In the genomic region with DNA sequence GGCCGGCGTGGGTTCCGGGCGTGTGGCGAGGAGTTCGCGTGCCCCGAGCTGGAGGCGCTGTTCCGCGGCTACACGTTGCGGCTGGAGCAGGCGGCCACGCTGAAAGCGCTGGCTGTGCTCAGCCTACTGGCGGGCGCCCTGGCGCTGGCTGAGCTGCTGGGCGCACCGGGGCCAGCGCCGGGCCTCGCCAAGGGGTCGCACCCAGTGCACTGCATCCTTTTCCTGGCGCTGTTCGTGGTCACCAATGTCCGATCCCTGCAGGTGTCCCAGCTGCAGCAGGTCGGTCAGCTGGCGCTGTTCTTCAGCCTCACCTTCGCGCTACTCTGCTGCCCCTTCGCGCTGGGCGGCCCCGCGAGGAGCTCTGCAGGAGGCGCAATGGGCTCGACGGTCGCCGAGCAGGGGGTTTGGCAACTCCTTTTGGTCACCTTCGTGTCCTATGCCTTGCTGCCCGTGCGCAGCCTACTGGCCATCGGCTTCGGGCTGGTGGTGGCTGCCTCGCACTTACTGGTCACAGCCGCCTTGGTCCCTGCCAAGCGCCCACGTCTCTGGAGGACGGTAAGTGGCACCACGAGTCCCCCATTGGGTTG, we compare ENCODE assay signal across 8 mouse cellular contexts. TPM values are rescaled to one million over a fixed set of nuclear protein-coding genes. Genes with fewer than 3 reads are reported as not detected.
DNase-seq lines count a peak whose midpoint lies in the region; ATAC-seq and TF ChIP-seq lines count a peak whose summit lies in the region.

No protein-coding gene starts in this region.

- H3K9me3 ChIP-seq in embryonic facial prominence, embryonic 14.5 days (ENCODE audit: control insufficient read depth, low read length), result no peaks in the 10 kb centered on the region
- H3K9me3 ChIP-seq in hindbrain, postnatal 0 days (ENCODE audit: low read length), result no peaks in the 10 kb centered on the region
- no peaks in the 10 kb centered on the region for H3K9me3 ChIP-seq in liver, embryonic 11.5 days (ENCODE audit: control insufficient read depth, low read length)

- WGBS in embryonic facial prominence, embryonic 14.5 days, result under 1% methylated on average over 32 of the region's 53 CpGs
- WGBS in hindbrain, postnatal 0 days, result under 1% methylated on average over 42 of the region's 53 CpGs
- WGBS in liver, embryonic 11.5 days, result 1% methylated on average over 50 of the region's 53 CpGs

- peak overlapping the region; percentile 63 for H3K9ac ChIP-seq in embryonic facial prominence, embryonic 14.5 days (ENCODE audit: low read depth, low read length)
- H3K9ac ChIP-seq in hindbrain, postnatal 0 days (replicated peaks; ENCODE audit: low read length), result peak overlapping the region; percentile 76
- no peak overlapping the region for H3K9ac ChIP-seq in liver, embryonic 11.5 days (ENCODE audit: low read depth, low read length)

- CTCF ChIA-PET in Patski (lab: Charles Lee), result no interaction called here

- no peak for DNase-seq in frontal cortex, postnatal 25 days (ENCODE audit: low spot score in 2 of 2)
- DNase-seq in Patski (ENCODE audit: low read depth, low spot score), result no peak
- peak; percentile 56 for DNase-seq in embryonic facial prominence, embryonic 14.5 days (ENCODE audit: low spot score)
- peak; percentile 62 for DNase-seq in hindbrain, postnatal 0 days (ENCODE audit: low spot score)
- no peak for DNase-seq in liver, embryonic 11.5 days (ENCODE audit: low spot score)
- peak; percentile 70 for DNase-seq in retina, postnatal 1 day
- DNase-seq in frontal cortex, postnatal 10 days (ENCODE audit: low spot score in 2 of 2), result no peak

- POLR2A ChIA-PET in Patski (lab: Charles Lee), result no interaction called here

- ATAC-seq in frontal cortex, adult (ENCODE audit: low TSS enrichment), result peak; percentile 14
- peak; percentile 56 for ATAC-seq in Patski
- peak; percentile 69 for ATAC-seq in embryonic facial prominence, embryonic 14.5 days (ENCODE audit: low read depth)
- ATAC-seq in hindbrain, postnatal 0 days, result peak; percentile 44
- no peak for ATAC-seq in liver, embryonic 11.5 days (replicated peaks; ENCODE audit: low FRiP score)

- H3K4me2 ChIP-seq in embryonic facial prominence, embryonic 14.5 days (ENCODE audit: low read depth, low read length), result peak overlapping the region; percentile 93
- peak overlapping the region; percentile 89 for H3K4me2 ChIP-seq in hindbrain, postnatal 0 days (ENCODE audit: low read depth, low read length)
- H3K4me2 ChIP-seq in liver, embryonic 11.5 days, result peak overlapping the region; percentile 73

- peak overlapping the region; percentile 60 for H3K4me3 ChIP-seq in embryonic facial prominence, embryonic 14.5 days (ENCODE audit: low read depth, low read length)
- H3K4me3 ChIP-seq in hindbrain, postnatal 0 days (ENCODE audit: low read length), result peak overlapping the region; percentile 71
- H3K4me3 ChIP-seq in liver, embryonic 11.5 days (ENCODE audit: low read depth, low read length), result peak overlapping the region; percentile 57

- no peak for TF ChIP-seq CTCF in Patski (IDR thresholded peaks at IDR 0.05)
- peak; percentile 30; the same call in 1 of the 2 replicates for TF ChIP-seq CTCF in hindbrain, postnatal 0 days (IDR thresholded peaks at IDR 0.05; ENCODE audit: low read depth)

- H3K27me3 ChIP-seq in Patski, result no peaks in the 10 kb centered on the region
- peaks cover 63% of the 10 kb centered on the region for H3K27me3 ChIP-seq in embryonic facial prominence, embryonic 14.5 days (replicated peaks; ENCODE audit: control insufficient read depth, insufficient read depth, low read length)
- no peaks in the 10 kb centered on the region for H3K27me3 ChIP-seq in hindbrain, postnatal 0 days (ENCODE audit: insufficient read depth, low read length)
- H3K27me3 ChIP-seq in liver, embryonic 11.5 days (replicated peaks; ENCODE audit: control insufficient read depth, insufficient read depth, low read length), result peaks cover 67% of the 10 kb centered on the region

- in situ Hi-C loops in Patski (cut with MboI; ENCODE audit: low pct_unique_long_range_greater_than_20kb), result loop anchor here (10.0 kb wide), 1 partner anchor 289 kb away; no protein-coding TSS in a partner anchor

- no peaks in the 10 kb centered on the region for H3K36me3 ChIP-seq in embryonic facial prominence, embryonic 14.5 days (ENCODE audit: control insufficient read depth, insufficient read depth, low read length)
- no peaks in the 10 kb centered on the region for H3K36me3 ChIP-seq in hindbrain, postnatal 0 days (ENCODE audit: insufficient read depth, low read length)
- H3K36me3 ChIP-seq in liver, embryonic 11.5 days (ENCODE audit: control insufficient read depth, insufficient read depth, low read length), result no peaks in the 10 kb centered on the region

- peaks cover 15% of the 10 kb centered on the region; the same call in 1 of the 2 replicates for H3K4me1 ChIP-seq in embryonic facial prominence, embryonic 14.5 days (ENCODE audit: control insufficient read depth, insufficient read depth, low read length)
- H3K4me1 ChIP-seq in hindbrain, postnatal 0 days (ENCODE audit: insufficient read depth, low read length), result peaks cover 2% of the 10 kb centered on the region
- no peaks in the 10 kb centered on the region for H3K4me1 ChIP-seq in liver, embryonic 11.5 days (replicated peaks; ENCODE audit: control insufficient read depth, insufficient read depth, low read length)

- no peak overlapping the region for H3K27ac ChIP-seq in embryonic facial prominence, embryonic 14.5 days (replicated peaks; ENCODE audit: low read depth, low read length)
- H3K27ac ChIP-seq in hindbrain, postnatal 0 days, result peak overlapping the region; percentile 71; the same call in 1 of the 2 replicates
- H3K27ac ChIP-seq in liver, embryonic 11.5 days (ENCODE audit: low read depth, low read length), result no peak overlapping the region

RNA-seq across cellular contexts. Expression of gene Adcy1, which starts 0.5 kb away (rescaled TPM):
- polyA plus RNA-seq in Patski (2021), result 18.0 TPM
- polyA plus RNA-seq in embryonic facial prominence, embryonic 14.5 days (2014; fragmentation: Nextera tagmentation; extraction: Ambion mirVana), result 2.5 and 2.6 TPM in 2 replicates
- total RNA-seq in hindbrain, postnatal 0 days (2014; rRNA removed), result 182 TPM in 2 replicates
- 14.4 and 14.9 TPM in 2 replicates for polyA plus RNA-seq in hindbrain, postnatal 0 days (2015; fragmentation: Nextera tagmentation; extraction: Ambion mirVana)
- polyA plus RNA-seq in liver, embryonic 11.5 days (2014; fragmentation: Nextera tagmentation; extraction: Ambion mirVana), result 0.73 and 0.99 TPM in 2 replicates

Comparison
In these comparisons a context has a peak if more than half of its experiments do, and no peak if none do; other contexts are left out.
1. DNase-seq: peak in embryonic facial prominence, embryonic 14.5 days (single experiment), hindbrain, postnatal 0 days (single experiment) and retina, postnatal 1 day (single experiment); none in frontal cortex, postnatal 25 days (0 of 2), Patski (single experiment), liver, embryonic 11.5 days (single experiment) and frontal cortex, postnatal 10 days (0 of 2).
2. Peak in every context shown above with its lines, with median percentiles within 50 percentile points of each other: H3K4me2 ChIP-seq and H3K4me3 ChIP-seq.